Mouse (Mus musculus) thymus, adult 2 months (tissue): ENCODE results near the gene Hes2. TPM values are rescaled to one million over a fixed set of nuclear protein-coding genes. Genes with fewer than 3 reads are reported as not detected.

Experiments used
- DNase-seq: peaks from one replicate; pipeline ENCODE4 v3.0.0; 2021
- H3K27ac ChIP-seq: fragments of 200-500 bp; 2 replicates; pipeline ENCODE4 v1.5.1; 2012; ENCODE audit warnings: low read length, control low read depth; ENCODE audit not compliant: control insufficient read depth, insufficient read depth
- H3K27me3 ChIP-seq: fragments of 200-500 bp; 2 replicates; pipeline ENCODE4 v1.6.1; 2012; ENCODE audit warnings: mild to moderate bottlenecking, low read length, moderate library complexity, mixed read lengths; ENCODE audit not compliant: control insufficient read depth, insufficient read depth
- H3K36me3 ChIP-seq: fragments of 200-500 bp; 2 replicates; pipeline ENCODE4 v1.6.1; 2012; ENCODE audit warnings: mild to moderate bottlenecking, low read length, moderate library complexity; ENCODE audit not compliant: control insufficient read depth, insufficient read depth
- H3K4me1 ChIP-seq: fragments of 200-500 bp; replicated peaks from 2 replicates; pipeline ENCODE4 v1.6.1; 2012; ENCODE audit warnings: low read length; ENCODE audit not compliant: control insufficient read depth, insufficient read depth
- H3K4me3 ChIP-seq: fragments of 200-500 bp; 2 replicates; pipeline ENCODE4 v1.5.1; 2012; ENCODE audit warnings: mild to moderate bottlenecking, low read length, control low read depth, moderate library complexity; ENCODE audit not compliant: control insufficient read depth, insufficient read depth
- CTCF ChIP-seq: fragments of 200-500 bp; IDR thresholded peaks from 2 replicates; pipeline ENCODE4 v1.5.1; 2012; ENCODE audit warnings: mild to moderate bottlenecking, control low read depth, low read length, moderate library complexity, borderline replicate concordance; ENCODE audit not compliant: control insufficient read depth, poor library complexity, insufficient read depth; ENCODE audit errors: extremely low read depth
- POLR2A ChIP-seq: fragments of 200-500 bp; IDR thresholded peaks from 2 replicates; pipeline ENCODE4 v1.6.1; 2012; ENCODE audit warnings: mild to moderate bottlenecking, low read length, control low read depth, moderate library complexity; ENCODE audit not compliant: control insufficient read depth, poor library complexity, insufficient read depth; ENCODE audit errors: extremely low read depth
- WGBS: fragments of 180-500 bp; shearing (Covaris S2); methylation state at CpG from one replicate; pipeline ENCODE4 v1.1.7; 2018; 5-methylcytosine and 5-hydroxymethylcytosine counted together
- polyA plus RNA-seq: library from polyadenylated mRNA; depleted of rRNA; stranded (reverse); fragments of >200 nt; gene quantifications from 2 replicates; pipeline ENCODE4 v1.2.3, GENCODE M21; 2012

The Hes2 gene
- polyA plus RNA-seq, 1 experiment = 0.07 TPM

GRCm38 (mm10) chr4:152171543-152171942, 12.9 kb downstream of the Hes2 start:
- H3K27ac ChIP-seq = no peak overlapping the region
- 84% methylated on average over 6 of the region's 6 CpGs for WGBS
- H3K27me3 ChIP-seq = no peaks in the 10 kb centered on the region
- peaks cover 8% of the 10 kb centered on the region for H3K4me1 ChIP-seq
- TF ChIP-seq POLR2A (no peak), CTCF (no peak)
- no peak overlapping the region for H3K4me3 ChIP-seq
- no peak for DNase-seq
- H3K36me3 ChIP-seq = no peaks in the 10 kb centered on the region

GRCm38 (mm10) chr4:152173041-152173440, 14.4 kb downstream of the Hes2 start:
- Histone ChIP-seq H3K4me3 (no peak overlapping the region), H3K4me1 (peaks cover 13% of the 10 kb centered on the region), H3K36me3 (no peaks in the 10 kb centered on the region), H3K27ac (no peak overlapping the region), H3K27me3 (no peaks in the 10 kb centered on the region)
- peak; percentile 89 for DNase-seq
- TF ChIP-seq POLR2A = no peak
- TF ChIP-seq CTCF = peak; percentile 47; the same call in 1 of the 2 replicates
- under 1% methylated on average over 5 of the region's 5 CpGs for WGBS

- 92% methylated on average over 9 of the region's 9 CpGs for WGBS
- no peaks in the 10 kb centered on the region for H3K36me3 ChIP-seq
- no peak overlapping the region for H3K27ac ChIP-seq
- no peaks in the 10 kb centered on the region for H3K27me3 ChIP-seq
- TF ChIP-seq POLR2A (no peak), CTCF (no peak)
- no peak overlapping the region for H3K4me3 ChIP-seq
- no peak for DNase-seq
- H3K4me1 ChIP-seq = peaks cover 20% of the 10 kb centered on the region
These were observed 15.3 kb downstream of the Hes2 start for GRCm38 (mm10) chr4:152173956-152174355.

GRCm38 (mm10) chr4:152176638-152177037, 18.0 kb downstream of the Hes2 start:
- 9% methylated on average over 3 of the region's 3 CpGs for WGBS
- TF ChIP-seq CTCF (no peak), POLR2A (no peak)
- no peaks in the 10 kb centered on the region for H3K27me3 ChIP-seq
- H3K36me3 ChIP-seq = no peaks in the 10 kb centered on the region
- no peak overlapping the region for H3K4me3 ChIP-seq
- H3K27ac ChIP-seq = peak overlapping the region; percentile 51
- DNase-seq = no peak
- H3K4me1 ChIP-seq = peaks cover 34% of the 10 kb centered on the region

GRCm38 (mm10) chr4:152177174-152177536, 18.5 kb downstream of the Hes2 start:
- Histone ChIP-seq H3K27me3 (no peaks in the 10 kb centered on the region), H3K27ac (peak overlapping the region; percentile 34), H3K4me1 (peaks cover 34% of the 10 kb centered on the region), H3K4me3 (peak overlapping the region; percentile 72), H3K36me3 (no peaks in the 10 kb centered on the region)
- TF ChIP-seq CTCF (no peak), POLR2A (no peak)
- WGBS = 24% methylated on average over 6 of the region's 6 CpGs
- DNase-seq = no peak

GRCm38 (mm10) chr4:152177537-152178343, 19.1 kb downstream of the Hes2 start, which contains the start of gene Acot7:
Acot7 (plus strand) TSS chr4:152178134.
- H3K4me3 ChIP-seq = peak within 1 kb of the TSS; percentile 72
- DNase-seq = peak; percentile 93
- peak within 1 kb of the TSS; percentile 34 for H3K27ac ChIP-seq
- TF ChIP-seq CTCF (no peak), POLR2A (peak; percentile 96)
- WGBS = under 1% methylated on average over 108 of the region's 108 CpGs
- H3K4me1 ChIP-seq = peaks cover 34% of the 10 kb centered on the region
- no peaks in the 10 kb centered on the region for H3K36me3 ChIP-seq
- H3K27me3 ChIP-seq = no peaks in the 10 kb centered on the region

- WGBS = under 1% methylated on average over 35 of the region's 35 CpGs
- no peak for DNase-seq
- Histone ChIP-seq H3K27ac (no peak overlapping the region), H3K36me3 (no peaks in the 10 kb centered on the region), H3K27me3 (no peaks in the 10 kb centered on the region), H3K4me3 (peak overlapping the region; percentile 59), H3K4me1 (peaks cover 34% of the 10 kb centered on the region)
- no peak for TF ChIP-seq POLR2A
- TF ChIP-seq CTCF = no peak
These were observed 19.7 kb downstream of the Hes2 start for GRCm38 (mm10) chr4:152178344-152178864.
